14 mouse cellular contexts compared by ENCODE assay signal in the genomic region with DNA sequence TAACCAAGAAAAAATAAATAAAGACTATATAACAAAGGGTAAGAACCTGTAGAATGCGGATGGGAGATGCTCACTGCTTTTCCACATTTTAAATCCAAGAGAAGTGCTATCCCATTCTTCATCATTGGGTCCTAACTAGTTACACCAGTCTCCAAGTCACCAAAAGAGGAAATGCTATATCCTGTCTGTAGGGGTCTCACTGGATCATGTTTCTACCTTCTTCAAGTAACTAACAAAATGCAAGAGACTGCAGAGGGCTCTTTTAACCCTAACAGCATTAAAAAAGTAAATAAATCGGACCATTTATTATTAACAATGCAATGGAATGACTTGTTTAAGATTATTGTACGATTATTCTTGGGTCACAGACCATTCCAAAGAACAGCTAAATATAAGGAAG. TPM values are rescaled to one million over a fixed set of nuclear protein-coding genes. Genes with fewer than 3 reads are reported as not detected.
DNase-seq lines count a peak whose midpoint lies in the region; ATAC-seq and TF ChIP-seq lines count a peak whose summit lies in the region.
"Had no signal": no experiment of that assay in that cellular context is flagged by ENCODE, and none has a peak within 500 bp of the region (broad histone marks: within the 10 kb centered on the region; RNA-seq: fewer than 3 reads in every experiment).

No protein-coding gene starts in this region.

- DNase-seq in embryo, embryonic 10.5 days (ENCODE audit: low spot score): peak; percentile 53
- DNase-seq in embryo, embryonic 9.5 days (ENCODE audit: extremely low spot score): no peak
- DNase-seq in lung, postnatal 36 days: peak; percentile 53
- no peak for DNase-seq in lung, postnatal 25 days (ENCODE audit: low spot score)
- no peak for DNase-seq in thymus, adult 18-20 months
- DNase-seq: B cell, adult 2 months; kidney, postnatal 10 days; left cerebral cortex, postnatal 4 days had no signal

- H3K36me3 ChIP-seq in intestine, postnatal 0 days (ENCODE audit: control insufficient read depth, insufficient read depth): no peaks in the 10 kb centered on the region
- H3K36me3 ChIP-seq in intestine, embryonic 16.5 days (ENCODE audit: control insufficient read depth, insufficient read depth, low read length): no peaks in the 10 kb centered on the region
- H3K36me3 ChIP-seq: stomach, embryonic 15.5 days had no signal

- H3K9ac ChIP-seq in intestine, postnatal 0 days (ENCODE audit: low read depth, low read length): no peak overlapping the region
- no peak overlapping the region for H3K9ac ChIP-seq in intestine, embryonic 16.5 days (ENCODE audit: low read depth, low read length)
- H3K9ac ChIP-seq: stomach, embryonic 15.5 days had no signal

- H3K27ac ChIP-seq in intestine, postnatal 0 days (ENCODE audit: low read depth, low read length): no peak overlapping the region
- H3K27ac ChIP-seq in intestine, embryonic 16.5 days (ENCODE audit: low read length): no peak overlapping the region
- H3K27ac ChIP-seq: heart, embryonic 10.5 days; macrophage; stomach, embryonic 15.5 days had no signal

- H3K27me3 ChIP-seq in intestine, postnatal 0 days (replicated peaks; ENCODE audit: control insufficient read depth, insufficient read depth, low read length): no peaks in the 10 kb centered on the region
- H3K27me3 ChIP-seq in intestine, embryonic 16.5 days (replicated peaks; ENCODE audit: control insufficient read depth, insufficient read depth, low read length): no peaks in the 10 kb centered on the region
- H3K27me3 ChIP-seq: stomach, embryonic 15.5 days had no signal

- H3K4me1 ChIP-seq in intestine, postnatal 0 days (replicated peaks; ENCODE audit: control insufficient read depth, insufficient read depth, low read length): no peaks in the 10 kb centered on the region
- peaks cover 11% of the 10 kb centered on the region for H3K4me1 ChIP-seq in intestine, embryonic 16.5 days (ENCODE audit: control insufficient read depth, insufficient read depth, low read length)

- no peak for ATAC-seq in intestine, postnatal 0 days
- ATAC-seq in intestine, embryonic 16.5 days: no peak
- peak; percentile 36 to 51; a peak in 2 of 4 replicates for ATAC-seq in hematopoietic stem cell, adult 5-6 weeks (replicated peaks in 1 of 2; ENCODE audit: insufficient read depth in 1 of 2, low FRiP score in 2 of 2, low TSS enrichment in 1 of 2, low read depth in 1 of 2, poor library complexity in 2 of 2, severe bottlenecking in 2 of 2)

- H3K4me2 ChIP-seq in intestine, postnatal 0 days (replicated peaks; ENCODE audit: low read depth): no peak overlapping the region
- H3K4me2 ChIP-seq in intestine, embryonic 16.5 days (ENCODE audit: low read depth, low read length): no peak overlapping the region
- H3K4me2 ChIP-seq: stomach, embryonic 15.5 days had no signal

- H3K9me3 ChIP-seq in intestine, postnatal 0 days (ENCODE audit: control insufficient read depth): no peaks in the 10 kb centered on the region
- no peaks in the 10 kb centered on the region for H3K9me3 ChIP-seq in intestine, embryonic 16.5 days (ENCODE audit: control insufficient read depth, low read length)
- H3K9me3 ChIP-seq: heart, embryonic 10.5 days; stomach, embryonic 15.5 days had no signal

- H3K4me3 ChIP-seq in intestine, postnatal 0 days (ENCODE audit: low read depth, low read length): no peak overlapping the region
- H3K4me3 ChIP-seq in intestine, embryonic 16.5 days (ENCODE audit: low read length): no peak overlapping the region
- H3K4me3 ChIP-seq: heart, embryonic 10.5 days; stomach, embryonic 15.5 days had no signal

- peak; percentile 65 for TF ChIP-seq CTCF in intestine, postnatal 0 days (IDR thresholded peaks at IDR 0.05; ENCODE audit: low read depth)

- 64% methylated on average over 3 of the region's 3 CpGs for WGBS in intestine, postnatal 0 days
- 58% methylated on average over 3 of the region's 3 CpGs for WGBS in intestine, embryonic 16.5 days

RNA-seq across cellular contexts. Expression of a gene that starts 41.2 kb away (rescaled TPM):
- 95.5 and 110 TPM in 2 replicates for polyA plus RNA-seq in intestine, postnatal 0 days (2015; fragmentation: Nextera tagmentation; extraction: Ambion mirVana)
- 43.9 and 44.7 TPM in 2 replicates for polyA plus RNA-seq in intestine, embryonic 16.5 days (2015; fragmentation: Nextera tagmentation; extraction: Ambion mirVana)
- total RNA-seq in hematopoietic stem cell, adult 5-6 weeks (2017): not detected in 2 replicates
- total RNA-seq: left cerebral cortex, postnatal 4 days had no signal
- polyA plus RNA-seq: macrophage had no signal

Comparison
In these comparisons a context has a peak if more than half of its experiments do, and no peak if none do; other contexts are left out.
1. DNase-seq: peak in embryo, embryonic 10.5 days (single experiment) and lung, postnatal 36 days (single experiment); none in embryo, embryonic 9.5 days (single experiment), lung, postnatal 25 days (single experiment) and thymus, adult 18-20 months (0 of 2).
2. ATAC-seq: peak in hematopoietic stem cell, adult 5-6 weeks (2 of 2); none in intestine, postnatal 0 days (single experiment) and intestine, embryonic 16.5 days (single experiment).